Mouse (Mus musculus) heart, embryonic 16.5 days (tissue): ENCODE measurements around the gene Pi4ka. TPM values are rescaled to one million over a fixed set of nuclear protein-coding genes. Genes with fewer than 3 reads are reported as not detected.

Experiments used
- ATAC-seq: fragments of 200-750 bp; cut with Nextera tagmentation; replicated peaks from 2 replicates; pipeline ENCODE4 v1.8.0; 2017; ENCODE audit warnings: moderate number of reproducible peaks; ENCODE audit not compliant: insufficient read depth, low FRiP score; ENCODE audit errors: extremely low read depth
- H3K27ac ChIP-seq: fragments of 300-500 bp; sonication (generic); 2 replicates; pipeline ENCODE4 v1.5.1; 2014; ENCODE audit warnings: mild to moderate bottlenecking, low read length, control low read depth, moderate library complexity
- H3K27me3 ChIP-seq: fragments of 300-500 bp; sonication (generic); 2 replicates; pipeline ENCODE4 v1.6.1; 2014; ENCODE audit warnings: low read length, mixed read lengths; ENCODE audit not compliant: control insufficient read depth, insufficient read depth
- H3K36me3 ChIP-seq: fragments of 300-500 bp; sonication (generic); 2 replicates; pipeline ENCODE4 v1.6.1; 2014; ENCODE audit not compliant: control insufficient read depth, insufficient read depth
- H3K4me1 ChIP-seq: fragments of 300-500 bp; sonication (generic); 2 replicates; pipeline ENCODE4 v1.6.1; 2014; ENCODE audit warnings: low read length, mixed read lengths; ENCODE audit not compliant: control insufficient read depth, insufficient read depth
- H3K4me2 ChIP-seq: fragments of 300-500 bp; sonication (generic); 2 replicates; pipeline ENCODE4 v1.6.1; 2014; ENCODE audit warnings: low read depth, mild to moderate bottlenecking, control low read depth, low read length
- H3K4me3 ChIP-seq: fragments of 300-500 bp; sonication (generic); 2 replicates; pipeline ENCODE4 v1.5.1; 2014; ENCODE audit warnings: mild to moderate bottlenecking, control low read depth, low read length
- H3K9ac ChIP-seq: fragments of 300-500 bp; sonication (generic); 2 replicates; pipeline ENCODE4 v1.6.1; 2014; ENCODE audit warnings: low read length, control low read depth
- H3K9me3 ChIP-seq: fragments of 300-500 bp; sonication (generic); replicated peaks from 2 replicates; pipeline ENCODE4 v1.6.1; 2016; ENCODE audit warnings: low read length; ENCODE audit not compliant: control insufficient read depth
- WGBS: fragments of 180-500 bp; shearing (Covaris S2); extraction: QIAGEN DNeasy Blood & Tissue Kit; methylation state at CpG from one replicate; pipeline ENCODE4 v1.1.7; 2014; 5-methylcytosine and 5-hydroxymethylcytosine counted together
- polyA plus RNA-seq: library from polyadenylated mRNA; unstranded; fragments of >200 nt; fragmentation: Nextera tagmentation; extraction: Ambion mirVana; gene quantifications from 2 replicates; pipeline ENCODE4 v1.2.1, GENCODE M21; 2015

Pi4ka gene
- polyA plus RNA-seq, 1 experiment from 2014 or later, result 30.8 TPM

GRCm38 (mm10) chr16:17271856-17272255 is 134.3 kb downstream of the Pi4ka start:
- H3K27me3 ChIP-seq, result 0 out of 2 replicates have a peak, but pooled peaks cover 4% of the 10 kb centered on the region
- WGBS, result 78% methylated on average over 6 of the region's 6 CpGs
- ATAC-seq, result no peak
- H3K4me3 ChIP-seq, result no peak overlapping the region
- H3K4me1 ChIP-seq, result peaks cover 5% of the 10 kb centered on the region
- no peak overlapping the region for H3K27ac ChIP-seq
- H3K9ac ChIP-seq, result no peak overlapping the region
- H3K4me2 ChIP-seq, result no peak overlapping the region
- H3K36me3 ChIP-seq, result no peaks in the 10 kb centered on the region
- H3K9me3 ChIP-seq, result peaks cover 7% of the 10 kb centered on the region

GRCm38 (mm10) chr16:17271124-17271523 is 135.0 kb downstream of the Pi4ka start:
- no peak overlapping the region for H3K9ac ChIP-seq
- peaks cover 7% of the 10 kb centered on the region for H3K9me3 ChIP-seq
- H3K4me1 ChIP-seq, result no peaks in the 10 kb centered on the region
- H3K27me3 ChIP-seq, result no peaks in the 10 kb centered on the region
- 70% methylated on average over 4 of the region's 4 CpGs for WGBS
- H3K4me2 ChIP-seq, result no peak overlapping the region
- no peaks in the 10 kb centered on the region for H3K36me3 ChIP-seq
- no peak overlapping the region for H3K27ac ChIP-seq
- ATAC-seq, result no peak
- H3K4me3 ChIP-seq, result no peak overlapping the region

GRCm38 (mm10) chr16:17269872-17270271 is 136.2 kb downstream of the Pi4ka start:
- Histone ChIP-seq H3K36me3 (no peaks in the 10 kb centered on the region), H3K4me3 (no peak overlapping the region), H3K27ac (no peak overlapping the region), H3K9ac (no peak overlapping the region), H3K9me3 (peaks cover 7% of the 10 kb centered on the region), H3K4me2 (no peak overlapping the region), H3K27me3 (no peaks in the 10 kb centered on the region), H3K4me1 (no peaks in the 10 kb centered on the region)
- ATAC-seq, result no peak
- 88% methylated on average over 5 of the region's 5 CpGs for WGBS

- no peaks in the 10 kb centered on the region for H3K36me3 ChIP-seq
- no peak overlapping the region for H3K9ac ChIP-seq
- WGBS, result 21% methylated on average over 5 of the region's 5 CpGs
- H3K4me3 ChIP-seq, result no peak overlapping the region
- H3K27me3 ChIP-seq, result no peaks in the 10 kb centered on the region
- H3K4me2 ChIP-seq, result no peak overlapping the region
- ATAC-seq, result no peak
- H3K4me1 ChIP-seq, result no peaks in the 10 kb centered on the region
- peaks cover 7% of the 10 kb centered on the region for H3K9me3 ChIP-seq
- H3K27ac ChIP-seq, result no peak overlapping the region
Measured at GRCm38 (mm10) chr16:17267937-17268336, 138.2 kb downstream of the Pi4ka start.

- no peak overlapping the region for H3K4me3 ChIP-seq
- H3K9me3 ChIP-seq, result peaks cover 7% of the 10 kb centered on the region
- no peak overlapping the region for H3K27ac ChIP-seq
- no peaks in the 10 kb centered on the region for H3K36me3 ChIP-seq
- no peaks in the 10 kb centered on the region for H3K27me3 ChIP-seq
- H3K4me1 ChIP-seq, result peaks cover 5% of the 10 kb centered on the region; the same call in 1 of the 2 replicates
- 78% methylated on average over 3 of the region's 3 CpGs for WGBS
- H3K9ac ChIP-seq, result no peak overlapping the region
- no peak for ATAC-seq
- no peak overlapping the region for H3K4me2 ChIP-seq
Measured at GRCm38 (mm10) chr16:17266113-17266512, 140.0 kb downstream of the Pi4ka start.

GRCm38 (mm10) chr16:17261341-17261740 is 144.8 kb downstream of the Pi4ka start:
- 85% methylated on average over 1 of the region's 1 CpGs for WGBS
- no peak for ATAC-seq
- no peak overlapping the region for H3K27ac ChIP-seq

GRCm38 (mm10) chr16:17258917-17259316 is 147.2 kb downstream of the Pi4ka start:
- Histone ChIP-seq H3K9ac (no peak overlapping the region), H3K4me2 (no peak overlapping the region), H3K9me3 (no peaks in the 10 kb centered on the region), H3K36me3 (peaks cover 18% of the 10 kb centered on the region), H3K27me3 (no peaks in the 10 kb centered on the region), H3K27ac (no peak overlapping the region), H3K4me1 (peaks cover 15% of the 10 kb centered on the region), H3K4me3 (no peak overlapping the region)
- WGBS, result 87% methylated on average over 12 of the region's 12 CpGs
- no peak for ATAC-seq

More at GRCm38 (mm10) chr16:17261341-17261740, 144.8 kb downstream of the Pi4ka start:
- Histone ChIP-seq H3K27me3 (no peaks in the 10 kb centered on the region), H3K9me3 (no peaks in the 10 kb centered on the region), H3K36me3 (peaks cover 18% of the 10 kb centered on the region), H3K4me3 (no peak overlapping the region), H3K4me1 (peaks cover 7% of the 10 kb centered on the region), H3K4me2 (no peak overlapping the region), H3K9ac (no peak overlapping the region)

- H3K4me1 ChIP-seq, result peaks cover 27% of the 10 kb centered on the region
- 71% methylated on average over 9 of the region's 9 CpGs for WGBS
- no peak overlapping the region for H3K4me2 ChIP-seq
- H3K27ac ChIP-seq, result no peak overlapping the region
- H3K4me3 ChIP-seq, result no peak overlapping the region
- H3K36me3 ChIP-seq, result peaks cover 18% of the 10 kb centered on the region
- no peak for ATAC-seq
- H3K27me3 ChIP-seq, result no peaks in the 10 kb centered on the region
- H3K9me3 ChIP-seq, result no peaks in the 10 kb centered on the region
- H3K9ac ChIP-seq, result no peak overlapping the region
Measured at GRCm38 (mm10) chr16:17257359-17257821, 148.7 kb downstream of the Pi4ka start.

- 56% methylated on average over 2 of the region's 2 CpGs for WGBS
- H3K4me1 ChIP-seq, result peaks cover 36% of the 10 kb centered on the region
- peaks cover 18% of the 10 kb centered on the region for H3K36me3 ChIP-seq
- no peak overlapping the region for H3K27ac ChIP-seq
- H3K4me2 ChIP-seq, result no peak overlapping the region
- H3K9ac ChIP-seq, result no peak overlapping the region
- no peak for ATAC-seq
- H3K4me3 ChIP-seq, result no peak overlapping the region
- H3K9me3 ChIP-seq, result no peaks in the 10 kb centered on the region
- no peaks in the 10 kb centered on the region for H3K27me3 ChIP-seq
Measured at GRCm38 (mm10) chr16:17255270-17255669, 150.8 kb downstream of the Pi4ka start.
